Mouse (Mus musculus) embryo, embryonic 11.5 days (tissue): ENCODE data around the gene Fyn.

Experiments
- DNase-seq: peaks from one replicate; pipeline ENCODE4 v3.0.0-alpha.2; 2012; ENCODE audit warnings: low read depth, low spot score

The Fyn gene

GRCm38 (mm10) chr10:39471714-39472531, 103.3 kb downstream of the Fyn start:
- DNase-seq, result no peak

GRCm38 (mm10) chr10:39472923-39473322, 104.3 kb downstream of the Fyn start:
- no peak for DNase-seq

GRCm38 (mm10) chr10:39479361-39479760, 110.7 kb downstream of the Fyn start:
- DNase-seq, result no peak

- DNase-seq, result no peak
These were observed 115.7 kb downstream of the Fyn start for GRCm38 (mm10) chr10:39484382-39484826.

- DNase-seq, result no peak
These were observed 116.2 kb downstream of the Fyn start for GRCm38 (mm10) chr10:39484892-39485291.

- no peak for DNase-seq
These were observed 117.3 kb downstream of the Fyn start for GRCm38 (mm10) chr10:39485939-39486338.

- DNase-seq, result no peak
These were observed 118.1 kb downstream of the Fyn start for GRCm38 (mm10) chr10:39486501-39487450.

GRCm38 (mm10) chr10:39487740-39488415, 119.2 kb downstream of the Fyn start:
- DNase-seq, result no peak

- DNase-seq, result no peak
These were observed 119.9 kb downstream of the Fyn start for GRCm38 (mm10) chr10:39488542-39488941.

- DNase-seq, result no peak
These were observed 120.3 kb downstream of the Fyn start for GRCm38 (mm10) chr10:39488956-39489355.

GRCm38 (mm10) chr10:39490349-39491121, 121.9 kb downstream of the Fyn start:
- no peak for DNase-seq

GRCm38 (mm10) chr10:39492146-39492545, 123.5 kb downstream of the Fyn start:
- DNase-seq, result no peak

GRCm38 (mm10) chr10:39493007-39493406, 124.4 kb downstream of the Fyn start:
- no peak for DNase-seq

- DNase-seq, result no peak
These were observed 130.0 kb downstream of the Fyn start for GRCm38 (mm10) chr10:39498641-39499040.

GRCm38 (mm10) chr10:39501571-39501970, 132.9 kb downstream of the Fyn start:
- no peak for DNase-seq

- DNase-seq, result no peak
These were observed 133.5 kb downstream of the Fyn start for GRCm38 (mm10) chr10:39501977-39502706.

GRCm38 (mm10) chr10:39503331-39503730, 134.7 kb downstream of the Fyn start:
- no peak for DNase-seq

GRCm38 (mm10) chr10:39505007-39505406, 136.4 kb downstream of the Fyn start:
- DNase-seq, result no peak

GRCm38 (mm10) chr10:39505621-39506020, 137.0 kb downstream of the Fyn start:
- no peak for DNase-seq

GRCm38 (mm10) chr10:39506353-39506752, 137.7 kb downstream of the Fyn start:
- DNase-seq, result no peak
